Mouse (Mus musculus): ENCODE data around the gene Trappc6a. TPM values are rescaled to one million over a fixed set of nuclear protein-coding genes. Genes with fewer than 3 reads are reported as not detected.

The Trappc6a gene
- polyA plus RNA-seq, 1 experiment = 57.3 TPM

DNA sequence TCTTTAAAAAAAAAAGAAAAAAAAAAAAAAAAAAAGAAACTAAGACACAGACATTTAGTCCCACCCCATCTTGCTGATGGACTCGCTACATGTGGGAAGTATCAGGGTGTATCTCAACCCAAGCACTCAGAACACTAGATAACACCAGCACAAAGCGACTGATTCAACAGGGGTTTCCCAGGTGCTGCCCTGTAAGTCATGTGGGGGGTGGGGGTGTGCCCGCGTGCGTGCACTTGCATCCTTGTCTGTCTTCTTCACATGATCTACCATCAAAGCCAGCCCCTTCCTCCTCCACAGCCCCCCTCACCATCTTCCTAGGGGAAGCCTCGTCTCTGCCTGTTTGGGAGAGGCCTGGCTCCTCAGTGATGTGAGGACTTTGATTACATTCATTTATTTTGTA lies 4.2 kb downstream of the Trappc6a start:
- no peak overlapping the region for H3K4me2 ChIP-seq (ENCODE audit: low read depth)
- TF ChIP-seq MAX (IDR thresholded peaks at IDR 0.05; ENCODE audit: low read depth) (no peak), CEBPB (IDR thresholded peaks at IDR 0.05; ENCODE audit: insufficient read depth, poor library complexity, severe bottlenecking) (no peak), USF1 (IDR thresholded peaks at IDR 0.05; ENCODE audit: low read depth) (no peak), MYOG (IDR thresholded peaks at IDR 0.05; ENCODE audit: control insufficient read depth in 1 of 3, insufficient read depth in 1 of 3, insufficient read length in 2 of 3, low read depth in 2 of 3) (no peak), TCF3 (IDR thresholded peaks at IDR 0.05; ENCODE audit: insufficient read length, low read depth) (no peak), SRF (IDR thresholded peaks at IDR 0.05; ENCODE audit: control insufficient read depth, insufficient read length, low read depth) (no peak), E2F4 (IDR thresholded peaks at IDR 0.05; ENCODE audit: insufficient read depth) (no peak), MYOD1 (IDR thresholded peaks at IDR 0.05; ENCODE audit: control insufficient read depth in 1 of 3, insufficient read length in 2 of 3, low read depth in 2 of 3) (no peak), POLR2A (IDR thresholded peaks at IDR 0.05; ENCODE audit: insufficient read length, low read depth) (no peak), TCF12 (IDR thresholded peaks at IDR 0.05; ENCODE audit: insufficient read depth, poor library complexity, severe bottlenecking) (no peak), REST (IDR thresholded peaks at IDR 0.05; ENCODE audit: insufficient read depth, insufficient read length) (no peak), POLR2AphosphoS2 (IDR thresholded peaks at IDR 0.05; ENCODE audit: insufficient read length, low read depth) (no peak)
- H3K27me3 ChIP-seq (ENCODE audit: control insufficient read depth, insufficient read depth, insufficient read length) = no peaks in the 10 kb centered on the region
- H3K4me3 ChIP-seq = no peak overlapping the region
- no peaks in the 10 kb centered on the region for H3K36me3 ChIP-seq (ENCODE audit: control insufficient read depth, insufficient read depth)
- no peak overlapping the region for H3ac ChIP-seq (ENCODE audit: control insufficient read depth, insufficient read length)
- H3K79me2 ChIP-seq (ENCODE audit: control insufficient read depth, insufficient read depth) = peaks cover 6% of the 10 kb centered on the region

DNA sequence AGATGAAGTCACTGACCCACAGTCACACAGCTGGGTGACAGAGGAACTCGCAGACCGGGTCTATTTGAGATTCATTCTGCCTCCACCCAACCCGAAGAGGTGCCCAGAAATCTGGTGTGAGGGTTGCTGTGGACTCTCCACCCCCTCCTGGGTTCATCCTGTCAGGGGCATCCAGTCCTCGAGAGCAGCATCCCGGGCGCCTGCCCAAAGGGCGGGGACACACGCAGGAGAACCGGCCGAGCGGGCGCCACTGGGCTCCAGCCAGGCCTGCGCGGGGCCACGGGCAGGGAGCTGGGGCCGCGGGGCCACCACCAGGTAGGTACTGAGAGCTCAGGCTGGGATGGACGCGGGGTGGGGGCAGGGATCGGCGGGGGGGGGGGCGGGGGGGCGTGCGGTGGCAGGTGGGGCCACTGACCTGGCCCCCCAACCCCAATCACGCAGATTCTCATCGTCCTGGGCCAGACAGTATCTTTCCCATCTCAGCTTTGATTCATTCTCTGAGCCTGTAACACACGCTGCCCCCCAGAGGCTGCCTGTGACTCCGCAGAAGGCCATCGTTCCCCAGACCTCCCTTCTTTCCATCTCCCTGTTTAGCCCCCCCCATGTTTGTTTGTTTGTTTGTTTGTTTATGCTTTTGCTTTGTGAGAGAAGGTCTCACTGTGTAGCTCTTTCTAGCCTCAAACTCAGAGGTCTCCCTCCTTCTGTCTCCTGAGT lies 9.6 kb downstream of the Trappc6a start, which contains the start of gene Nkpd1:
TSS of gene Nkpd1 (plus strand) at position 187 of the 714 bp plus-strand sequence.
- Histone ChIP-seq H3K79me2 (ENCODE audit: control insufficient read depth, insufficient read depth) (no peaks in the 10 kb centered on the region), H3K4me2 (ENCODE audit: low read depth) (peak within 1 kb of the TSS; percentile 21), H3K27me3 (ENCODE audit: control insufficient read depth, insufficient read depth, insufficient read length) (peaks cover 39% of the 10 kb centered on the region), H3ac (ENCODE audit: control insufficient read depth, insufficient read length) (no peak within 1 kb of the TSS), H3K36me3 (ENCODE audit: control insufficient read depth, insufficient read depth) (no peaks in the 10 kb centered on the region), H3K4me3 (no peak within 1 kb of the TSS)
- no peak for TF ChIP-seq REST (IDR thresholded peaks at IDR 0.05; ENCODE audit: insufficient read depth, insufficient read length)
- no peak for TF ChIP-seq CEBPB (IDR thresholded peaks at IDR 0.05; ENCODE audit: insufficient read depth, poor library complexity, severe bottlenecking)
- no peak for TF ChIP-seq TCF3 (IDR thresholded peaks at IDR 0.05; ENCODE audit: insufficient read length, low read depth)
- TF ChIP-seq POLR2AphosphoS2 (IDR thresholded peaks at IDR 0.05; ENCODE audit: insufficient read length, low read depth) = no peak
- TF ChIP-seq MYOG (IDR thresholded peaks at IDR 0.05; ENCODE audit: control insufficient read depth in 1 of 3, insufficient read depth in 1 of 3, insufficient read length in 2 of 3, low read depth in 2 of 3) = no peak
- no peak for TF ChIP-seq E2F4 (IDR thresholded peaks at IDR 0.05; ENCODE audit: insufficient read depth)
- TF ChIP-seq POLR2A (IDR thresholded peaks at IDR 0.05; ENCODE audit: insufficient read length, low read depth) = no peak
- TF ChIP-seq MYOD1 (IDR thresholded peaks at IDR 0.05; ENCODE audit: control insufficient read depth in 1 of 3, insufficient read length in 2 of 3, low read depth in 2 of 3) = no peak
- TF ChIP-seq TCF12 (IDR thresholded peaks at IDR 0.05; ENCODE audit: insufficient read depth, poor library complexity, severe bottlenecking) = no peak
- TF ChIP-seq USF1 (IDR thresholded peaks at IDR 0.05; ENCODE audit: low read depth) = no peak
- no peak for TF ChIP-seq SRF (IDR thresholded peaks at IDR 0.05; ENCODE audit: control insufficient read depth, insufficient read length, low read depth)
- no peak for TF ChIP-seq MAX (IDR thresholded peaks at IDR 0.05; ENCODE audit: low read depth)

- no peak overlapping the region for H3K4me3 ChIP-seq
- no peak overlapping the region for H3ac ChIP-seq (ENCODE audit: control insufficient read depth, insufficient read length)
- H3K27me3 ChIP-seq (ENCODE audit: control insufficient read depth, insufficient read depth, insufficient read length) = peaks cover 59% of the 10 kb centered on the region
- H3K36me3 ChIP-seq (ENCODE audit: control insufficient read depth, insufficient read depth) = no peaks in the 10 kb centered on the region
- no peak overlapping the region for H3K4me2 ChIP-seq (ENCODE audit: low read depth)
- TF ChIP-seq USF1 (IDR thresholded peaks at IDR 0.05; ENCODE audit: low read depth) = no peak
- no peaks in the 10 kb centered on the region for H3K79me2 ChIP-seq (ENCODE audit: control insufficient read depth, insufficient read depth)
Measured at GRCm38 (mm10) chr7:19520032-19520431, 11.8 kb downstream of the Trappc6a start.

- Histone ChIP-seq H3K36me3 (ENCODE audit: control insufficient read depth, insufficient read depth) (no peaks in the 10 kb centered on the region), H3ac (ENCODE audit: control insufficient read depth, insufficient read length) (no peak overlapping the region), H3K27me3 (ENCODE audit: control insufficient read depth, insufficient read depth, insufficient read length) (peaks cover 59% of the 10 kb centered on the region), H3K4me2 (ENCODE audit: low read depth) (no peak overlapping the region), H3K79me2 (ENCODE audit: control insufficient read depth, insufficient read depth) (no peaks in the 10 kb centered on the region), H3K4me3 (no peak overlapping the region)
- no peak for TF ChIP-seq REST (IDR thresholded peaks at IDR 0.05; ENCODE audit: insufficient read depth, insufficient read length)
- TF ChIP-seq E2F4 (IDR thresholded peaks at IDR 0.05; ENCODE audit: insufficient read depth) = no peak
- no peak for TF ChIP-seq MYOD1 (IDR thresholded peaks at IDR 0.05; ENCODE audit: control insufficient read depth in 1 of 3, insufficient read length in 2 of 3, low read depth in 2 of 3)
- TF ChIP-seq USF1 (IDR thresholded peaks at IDR 0.05; ENCODE audit: low read depth) = no peak
- TF ChIP-seq SRF (IDR thresholded peaks at IDR 0.05; ENCODE audit: control insufficient read depth, insufficient read length, low read depth) = no peak
- TF ChIP-seq CEBPB (IDR thresholded peaks at IDR 0.05; ENCODE audit: insufficient read depth, poor library complexity, severe bottlenecking) = no peak
- TF ChIP-seq MYOG (IDR thresholded peaks at IDR 0.05; ENCODE audit: control insufficient read depth in 1 of 3, insufficient read depth in 1 of 3, insufficient read length in 2 of 3, low read depth in 2 of 3) = no peak
- TF ChIP-seq POLR2AphosphoS2 (IDR thresholded peaks at IDR 0.05; ENCODE audit: insufficient read length, low read depth) = no peak
- TF ChIP-seq TCF3 (IDR thresholded peaks at IDR 0.05; ENCODE audit: insufficient read length, low read depth) = no peak
- TF ChIP-seq TCF12 (IDR thresholded peaks at IDR 0.05; ENCODE audit: insufficient read depth, poor library complexity, severe bottlenecking) = no peak
- no peak for TF ChIP-seq MAX (IDR thresholded peaks at IDR 0.05; ENCODE audit: low read depth)
- TF ChIP-seq POLR2A (IDR thresholded peaks at IDR 0.05; ENCODE audit: insufficient read length, low read depth) = no peak
Measured at GRCm38 (mm10) chr7:19523017-19523756, 15.0 kb downstream of the Trappc6a start.
